Mouse (Mus musculus) skeletal muscle tissue, postnatal 0 days (tissue): Measurements from ENCODE around the gene Hbq1b. TPM values are rescaled to one million over a fixed set of nuclear protein-coding genes. Genes with fewer than 3 reads are reported as not detected.

ENCODE experiments used
- polyA plus RNA-seq: library from polyadenylated mRNA; unstranded; fragments of >200 nt; fragmentation: Nextera tagmentation; extraction: Ambion mirVana; gene quantifications from 2 replicates; pipeline ENCODE4 v1.2.1, GENCODE M21; 2015

The Hbq1b gene
- 0.77 TPM in 1 of 2 replicates, not detected in the other for polyA plus RNA-seq

DNA sequence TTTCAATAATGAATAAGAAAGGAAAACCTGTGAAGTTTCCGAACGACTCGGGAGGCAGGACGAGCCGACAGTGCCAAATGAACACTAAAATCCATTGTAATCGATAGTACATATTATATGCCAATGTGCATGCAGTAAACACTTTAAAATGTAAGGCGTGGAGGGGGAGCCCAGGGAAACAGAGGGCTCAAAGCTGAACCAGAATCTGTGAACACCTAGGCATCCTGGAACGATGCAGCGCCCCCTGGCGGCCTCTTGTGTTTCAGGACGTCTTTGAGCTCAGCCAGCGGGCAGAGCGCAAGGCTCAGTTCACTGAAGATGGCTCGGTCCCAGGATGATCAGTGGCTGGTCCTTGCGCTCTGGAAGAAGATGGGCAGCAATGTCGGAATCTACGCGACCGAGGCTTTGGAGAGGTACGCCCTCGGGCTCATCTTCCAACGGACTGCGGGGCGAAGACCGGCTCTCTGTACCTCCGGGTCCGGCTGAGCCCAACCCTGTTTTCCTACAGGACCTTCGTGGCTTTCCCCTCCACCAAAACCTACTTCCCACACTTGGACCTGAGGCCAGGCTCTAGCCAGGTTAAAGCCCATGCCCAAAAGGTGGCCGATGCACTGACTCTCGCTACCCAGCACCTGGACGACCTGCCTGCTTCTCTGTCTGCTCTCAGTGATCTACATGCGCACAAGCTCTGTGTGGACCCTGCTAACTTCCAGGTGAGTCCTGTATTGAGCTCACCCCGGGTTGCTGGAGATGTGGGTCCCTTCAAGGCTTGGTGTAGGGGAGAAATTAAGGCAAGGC, at the start of gene Hbq1b:
Gene Hbq1b, plus strand, starts transcription at position 271 of the 798 bp plus-strand sequence.

GRCm38 (mm10) chr11:32267188-32267884, 19.4 kb upstream of the Hbq1b start, which contains the start of gene Nprl3:
Gene Nprl3, minus strand, starts transcription at chr11:32267707.

DNA sequence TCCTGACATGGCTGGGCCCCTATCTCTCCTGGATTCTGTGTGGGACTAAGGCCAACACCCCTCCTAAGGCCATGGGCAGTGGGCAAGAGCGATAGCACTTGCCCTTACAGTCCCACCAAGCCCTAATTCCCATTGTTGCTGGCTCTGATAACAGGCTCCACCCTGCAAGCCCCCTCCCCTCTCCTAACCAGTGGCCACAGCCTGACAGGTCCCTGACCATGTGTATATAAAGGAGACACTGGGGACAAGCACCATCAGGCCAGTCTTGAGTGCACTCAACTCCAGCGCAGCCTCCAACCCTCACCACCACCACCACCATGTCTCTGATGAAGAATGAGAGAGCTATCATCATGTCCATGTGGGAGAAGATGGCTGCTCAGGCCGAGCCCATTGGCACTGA, 10.4 kb upstream of the Hbq1b start, which contains the start of gene Hba-x:
Gene Hba-x, plus strand, starts transcription at position 54 of the 400 bp plus-strand sequence.

DNA sequence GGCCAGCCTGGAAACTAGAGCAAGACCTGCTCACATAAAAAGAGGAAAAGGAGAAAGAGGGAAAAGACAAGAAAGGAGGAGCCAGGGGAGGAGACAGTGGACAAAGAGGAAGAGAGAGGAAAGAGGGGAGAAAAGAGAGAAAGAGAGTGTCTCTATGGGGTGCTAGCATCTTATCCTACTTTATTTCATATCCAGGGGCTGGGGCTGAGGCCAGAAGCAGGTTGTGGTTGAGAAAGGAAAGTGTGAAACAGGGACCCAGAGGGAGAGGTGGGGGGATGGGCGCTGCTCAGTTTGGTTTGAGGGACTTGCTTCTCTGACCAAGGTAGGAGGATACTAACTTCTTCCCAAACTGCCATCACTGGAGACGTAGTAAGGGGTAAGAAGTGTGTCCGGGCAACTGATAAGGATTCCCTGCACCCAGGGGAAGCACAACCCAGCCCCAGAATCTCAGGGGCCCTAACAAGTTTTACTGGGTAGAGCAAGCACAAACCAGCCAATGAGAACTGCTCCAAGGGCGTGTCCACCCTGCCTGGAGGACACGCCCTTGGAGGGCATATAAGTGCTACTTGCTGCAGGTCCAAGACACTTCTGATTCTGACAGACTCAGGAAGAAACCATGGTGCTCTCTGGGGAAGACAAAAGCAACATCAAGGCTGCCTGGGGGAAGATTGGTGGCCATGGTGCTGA, 3.5 kb upstream of the Hbq1b start, which contains the start of gene Hba-a1:
Gene Hba-a1, plus strand, starts transcription at position 421 of the 687 bp plus-strand sequence.

GRCm38 (mm10) chr11:32296203-32296602, 9.4 kb downstream of the Hbq1b start, which contains the start of gene Hba-a2:
Gene Hba-a2, plus strand, starts transcription at chr11:32296489.

GRCm38 (mm10) chr11:32299865-32300264, 13.1 kb downstream of the Hbq1b start, which contains the start of gene Hbq1a:
Gene Hbq1a, plus strand, starts transcription at chr11:32300069.

Other genes starting within 250 kb of the Hbq1b start
- gene Il9r, start 86.7 kb upstream of the Hbq1b start, polyA plus RNA-seq, result 0.06 TPM in 1 of 2 replicates, not detected in the other
- gene Snrnp25, start 81.5 kb upstream of the Hbq1b start, polyA plus RNA-seq, result 13.7 and 19.0 TPM in 2 replicates
- gene Rhbdf1, start 64.7 kb upstream of the Hbq1b start, polyA plus RNA-seq, result 43.7 and 46.3 TPM in 2 replicates
- 17.7 and 20.4 TPM in 2 replicates for gene Mpg, start 60.5 kb upstream of the Hbq1b start, polyA plus RNA-seq
- gene Nprl3, start 19.3 kb upstream of the Hbq1b start, polyA plus RNA-seq, result 19.0 and 21.6 TPM in 2 replicates
- 0.19 TPM in 1 of 2 replicates, not detected in the other for gene Hba-x, start 10.6 kb upstream of the Hbq1b start, polyA plus RNA-seq
- gene Hba-a1, start 3.5 kb upstream of the Hbq1b start, polyA plus RNA-seq, result 1,152 and 1,351 TPM in 2 replicates
- gene Hba-a2, start 9.5 kb downstream of the Hbq1b start, polyA plus RNA-seq, result 2,779 and 3,226 TPM in 2 replicates
- gene Hbq1a, start 13.1 kb downstream of the Hbq1b start, polyA plus RNA-seq, result not detected in 2 replicates
- 7.7 and 8.4 TPM in 2 replicates for gene Sh3pxd2b, start 60.9 kb downstream of the Hbq1b start, polyA plus RNA-seq
- gene Ubtd2, start 168.4 kb downstream of the Hbq1b start, polyA plus RNA-seq, result 35.0 and 36.2 TPM in 2 replicates
- gene Efcab9, start 245.1 kb downstream of the Hbq1b start, polyA plus RNA-seq, result 0.23 TPM in 1 of 2 replicates, not detected in the other
- 1.1 and 1.6 TPM in 2 replicates for gene Stk10, start 246.3 kb downstream of the Hbq1b start, polyA plus RNA-seq